Mouse (Mus musculus) MEL (cell line): ENCODE measurements around the gene Uchl3. TPM values are rescaled to one million over a fixed set of nuclear protein-coding genes. Genes with fewer than 3 reads are reported as not detected.

Experiments
- DNase-seq: peaks from one replicate; pipeline ENCODE4 v3.0.0; 2011; ENCODE audit warnings: low read depth, low spot score
- H3K27ac ChIP-seq: 2 replicates; pipeline ENCODE4 v1.5.1; 2012; ENCODE audit warnings: low read depth, mild to moderate bottlenecking, control low read depth, low read length, moderate library complexity; ENCODE audit not compliant: control insufficient read depth
- H3K27me3 ChIP-seq, 2 experiments: fragments of 150-350 bp in 1 of 2; sonication (generic) in 1 of 2; 2 replicates each; pipeline ENCODE4 v1.6.1; 2012; ENCODE audit warnings: low read length in 2 of 2, mild to moderate bottlenecking in 2 of 2, improper control_type of control experiment in 1 of 2, moderate library complexity in 1 of 2; ENCODE audit not compliant: insufficient read depth in 2 of 2, control insufficient read depth in 1 of 2
- H3K36me3 ChIP-seq, 2 experiments: 2 replicates each; pipeline ENCODE4 v1.6.1; 2012 to 2014; ENCODE audit warnings: low read length in 2 of 2, improper control_type of control experiment in 1 of 2, inconsistent platforms in 1 of 2, mild to moderate bottlenecking in 1 of 2; ENCODE audit not compliant: insufficient read depth in 2 of 2, control insufficient read depth in 1 of 2
- H3K4me1 ChIP-seq, 2 experiments: fragments of 150-350 bp in 1 of 2; sonication (generic) in 1 of 2; 2 replicates each; pipeline ENCODE4 v1.6.1; 2012; ENCODE audit warnings: low read length in 2 of 2, improper control_type of control experiment in 1 of 2, mild to moderate bottlenecking in 1 of 2; ENCODE audit not compliant: insufficient read depth in 2 of 2, control insufficient read depth in 1 of 2
- H3K4me3 ChIP-seq, 2 experiments: fragments of 150-350 bp in 1 of 2; sonication (generic) in 1 of 2; 2 replicates each; pipeline ENCODE4 v1.5.1; 2012; ENCODE audit warnings: low read depth in 2 of 2, low read length in 2 of 2, mild to moderate bottlenecking in 2 of 2, moderate library complexity in 2 of 2, control low read depth in 1 of 2, improper control_type of control experiment in 1 of 2; ENCODE audit not compliant: control insufficient read depth in 1 of 2, insufficient read depth in 1 of 2
- H3K79me2 ChIP-seq: 2 replicates; pipeline ENCODE4 v1.6.1; 2012; ENCODE audit warnings: mild to moderate bottlenecking, low read length, moderate library complexity; ENCODE audit not compliant: control insufficient read depth, poor library complexity, insufficient read depth
- H3K9ac ChIP-seq: 2 replicates; pipeline ENCODE4 v1.6.1; 2012; ENCODE audit warnings: low read depth, mild to moderate bottlenecking, control low read depth, low read length, moderate library complexity; ENCODE audit not compliant: control insufficient read depth, poor library complexity, severe bottlenecking
- H3K9me3 ChIP-seq: fragments of 150-350 bp; sonication (generic); replicated peaks from 2 replicates; pipeline ENCODE4 v1.6.1; 2012; ENCODE audit warnings: mild to moderate bottlenecking, low read length, improper control_type of control experiment, moderate library complexity; ENCODE audit not compliant: insufficient read depth
- BHLHE40 ChIP-seq: IDR thresholded peaks from 2 replicates; pipeline ENCODE4 v1.6.1; 2012; ENCODE audit warnings: low read depth, mild to moderate bottlenecking, inconsistent platforms, low read length, improper control_type of control experiment, borderline replicate concordance
- CHD1 ChIP-seq: IDR thresholded peaks from 2 replicates; pipeline ENCODE4 v1.6.1; 2012; ENCODE audit warnings: low read depth, mild to moderate bottlenecking, inconsistent platforms, low read length, improper control_type of control experiment
- CTCF ChIP-seq, 3 experiments: IDR thresholded peaks in 2 of 3; conservative IDR thresholded peaks in 1 of 3; 2 replicates each; pipeline ENCODE4 v1.5.1; 2011 to 2012; ENCODE audit warnings: low read length in 3 of 3, low read depth in 2 of 3, mild to moderate bottlenecking in 2 of 3, improper control_type of control experiment in 1 of 3, inconsistent platforms in 1 of 3, mixed read lengths in 1 of 3, moderate library complexity in 1 of 3; ENCODE audit not compliant: control insufficient read depth in 1 of 3, insufficient read depth in 1 of 3, poor library complexity in 1 of 3, severe bottlenecking in 1 of 3
- GABPA ChIP-seq: IDR thresholded peaks from 2 replicates; pipeline ENCODE4 v1.6.1; 2012; ENCODE audit warnings: low read depth, mild to moderate bottlenecking, inconsistent platforms, low read length, improper control_type of control experiment, moderate library complexity
- GATA1 ChIP-seq: IDR thresholded peaks from 2 replicates; pipeline ENCODE4 v1.6.1; 2011; ENCODE audit warnings: low read depth, low read length, improper control_type of control experiment
- HCFC1 ChIP-seq: IDR thresholded peaks from 2 replicates; pipeline ENCODE4 v1.6.1; 2012; ENCODE audit warnings: low read depth, mild to moderate bottlenecking, inconsistent platforms, low read length, improper control_type of control experiment, moderate library complexity
- MXI1 ChIP-seq: IDR thresholded peaks from 2 replicates; pipeline ENCODE4 v1.6.1; 2011; ENCODE audit warnings: mild to moderate bottlenecking, low read depth, low read length, improper control_type of control experiment
- MYB ChIP-seq: IDR thresholded peaks from 2 replicates; pipeline ENCODE4 v1.6.1; 2011; ENCODE audit warnings: mild to moderate bottlenecking, low read depth, low read length, improper control_type of control experiment
- NELFE ChIP-seq: IDR thresholded peaks from 2 replicates; pipeline ENCODE4 v1.6.1; 2011; ENCODE audit warnings: low read depth, low read length, improper control_type of control experiment
- RAD21 ChIP-seq: IDR thresholded peaks from 2 replicates; pipeline ENCODE4 v1.6.1; 2011; ENCODE audit warnings: mild to moderate bottlenecking, low read depth, low read length, improper control_type of control experiment
- USF2 ChIP-seq, 2 experiments: IDR thresholded peaks; 2 replicates each; pipeline ENCODE4 v1.6.1; 2011 to 2012; ENCODE audit warnings: improper control_type of control experiment in 2 of 2, low read length in 2 of 2, borderline replicate concordance in 1 of 2, inconsistent platforms in 1 of 2, low read depth in 1 of 2, mild to moderate bottlenecking in 1 of 2; ENCODE audit not compliant: insufficient read depth in 1 of 2
- ZMIZ1 ChIP-seq: IDR thresholded peaks from 2 replicates; pipeline ENCODE4 v1.6.1; 2012; ENCODE audit warnings: low read depth, mild to moderate bottlenecking, inconsistent platforms, low read length, improper control_type of control experiment, moderate library complexity
- ZNF384 ChIP-seq: IDR thresholded peaks from 2 replicates; pipeline ENCODE4 v1.6.1; 2012; ENCODE audit warnings: low read depth, mild to moderate bottlenecking, inconsistent platforms, low read length, improper control_type of control experiment
- polyA plus RNA-seq, 2 experiments: library from polyadenylated mRNA; stranded (reverse) in 1 of 2; unstranded in 1 of 2; fragments of >175 nt in 1 of 2; fragments of >200 nt in 1 of 2; gene quantifications; 2 replicates each; pipeline versions ENCODE4 v1.2.1 to v1.2.4; 2012; ENCODE audit warnings: low replicate concordance in 2 of 2, low read depth in 1 of 2; ENCODE audit not compliant: insufficient read length in 2 of 2, insufficient read depth in 1 of 2, missing spikeins in 1 of 2
- total RNA-seq: library from RNA; depleted of rRNA; stranded (reverse); fragments of 300-350 nt; gene quantifications from 2 replicates; pipeline ENCODE4 v1.2.3, GENCODE M21; 2012

Gene Uchl3
- total and polyA plus RNA-seq, 3 experiments = 57.8 to 59.1 TPM; not detected in 1

DNA sequence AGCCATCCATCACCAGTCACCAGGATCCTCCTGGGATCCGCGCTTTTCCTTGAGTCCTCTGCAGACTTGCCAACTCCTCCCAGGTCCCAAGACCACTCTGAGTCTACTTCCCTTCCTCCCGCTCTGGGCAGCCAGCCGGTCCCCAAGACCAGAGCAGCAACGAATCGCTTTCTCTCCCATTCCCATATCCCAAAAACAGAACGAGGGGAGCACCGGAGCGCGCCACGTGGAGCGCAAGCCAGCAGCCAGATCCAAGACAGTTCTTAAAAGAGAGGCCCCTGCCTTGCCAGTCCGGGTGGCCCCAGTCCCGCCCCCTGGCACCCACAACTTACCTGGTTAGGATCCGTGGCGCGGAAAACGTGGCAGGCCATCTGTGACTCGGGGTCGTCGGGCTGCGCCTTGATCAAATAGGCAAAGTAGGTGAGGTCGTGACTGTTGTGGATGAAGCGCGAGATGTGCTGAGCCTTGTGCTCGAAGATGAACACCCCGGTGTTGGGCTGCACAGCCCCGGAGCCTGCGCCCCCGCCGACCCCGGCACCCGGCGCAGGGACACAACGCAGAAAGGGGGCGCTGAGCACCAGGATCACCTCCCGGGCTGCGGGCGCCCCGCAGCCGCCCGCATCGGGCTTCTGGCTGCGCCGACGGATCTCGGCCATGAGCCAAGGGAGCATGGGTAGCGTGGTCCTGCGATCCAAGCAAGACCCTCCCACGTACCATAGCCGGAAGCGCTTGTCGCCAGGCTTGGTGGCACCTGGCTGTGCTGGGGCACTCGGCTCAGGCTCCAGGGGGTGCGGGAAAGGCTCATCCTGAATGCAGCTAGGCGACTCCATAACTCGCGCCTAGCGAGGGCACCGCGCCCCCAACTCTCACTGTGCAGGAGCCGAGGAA lies 45.9 kb upstream of the Uchl3 start:
- DNase-seq = no peak
- no peak overlapping the region for H3K27ac ChIP-seq

GRCm38 (mm10) chr14:101608519-101609368 lies 45.0 kb upstream of the Uchl3 start, which contains the start of gene Tbc1d4:
TSS of gene Tbc1d4 (minus strand) at chr14:101609191.
- Histone ChIP-seq H3K4me3 (no peak within 1 kb of the TSS), H3K9ac (no peak within 1 kb of the TSS)
- TF ChIP-seq USF2 (IDR thresholded peaks at IDR 0.05; ENCODE audit: borderline replicate concordance in 1 of 2, insufficient read depth in 1 of 2, low read depth in 1 of 2, low read length in 2 of 2) (no peak), HCFC1 (no peak), ZNF384 (no peak), RAD21 (no peak), BHLHE40 (no peak), ZMIZ1 (no peak), GABPA (no peak), CTCF (IDR thresholded peaks at IDR 0.05 in 2 of 3, conservative IDR thresholded peaks at IDR 0.05 in 1 of 3; ENCODE audit: control insufficient read depth in 1 of 3, insufficient read depth in 1 of 3, low read depth in 2 of 3, low read length in 3 of 3, poor library complexity in 1 of 3, severe bottlenecking in 1 of 3) (no peak), MYB (no peak)
- TF ChIP-seq, all 39 proteins: peak for 0
- Histone ChIP-seq H3K27me3 (no peaks in the 10 kb centered on the region), H3K9me3 (no peaks in the 10 kb centered on the region), H3K27ac (no peak within 1 kb of the TSS), H3K36me3 (no peaks in the 10 kb centered on the region), H3K4me1 (no peaks in the 10 kb centered on the region), H3K79me2 (no peaks in the 10 kb centered on the region)
- no peak for DNase-seq

More for the DNA sequence above, 45.9 kb upstream of the Uchl3 start:
- Histone ChIP-seq H3K36me3 (no peaks in the 10 kb centered on the region), H3K4me1 (no peaks in the 10 kb centered on the region), H3K9me3 (no peaks in the 10 kb centered on the region), H3K79me2 (no peaks in the 10 kb centered on the region), H3K27me3 (no peaks in the 10 kb centered on the region)
- TF ChIP-seq BHLHE40 (no peak), CHD1 (no peak), NELFE (no peak), MXI1 (no peak), GATA1 (no peak)
- TF ChIP-seq, all 39 proteins: peak for 0
- Histone ChIP-seq H3K9ac (no peak overlapping the region), H3K4me3 (no peak overlapping the region)
